Mouse (Mus musculus): ENCODE data around the gene Ptpn12. TPM values are rescaled to one million over a fixed set of nuclear protein-coding genes. Genes with fewer than 3 reads are reported as not detected.
"Not testable (repeated sequence)": the region's sequence is repeated elsewhere in the genome, so short reads cannot be mapped to it uniquely, and the experiment has no call there.

Ptpn12 gene
- polyA plus RNA-seq, 1 experiment = 12.5 TPM

DNA sequence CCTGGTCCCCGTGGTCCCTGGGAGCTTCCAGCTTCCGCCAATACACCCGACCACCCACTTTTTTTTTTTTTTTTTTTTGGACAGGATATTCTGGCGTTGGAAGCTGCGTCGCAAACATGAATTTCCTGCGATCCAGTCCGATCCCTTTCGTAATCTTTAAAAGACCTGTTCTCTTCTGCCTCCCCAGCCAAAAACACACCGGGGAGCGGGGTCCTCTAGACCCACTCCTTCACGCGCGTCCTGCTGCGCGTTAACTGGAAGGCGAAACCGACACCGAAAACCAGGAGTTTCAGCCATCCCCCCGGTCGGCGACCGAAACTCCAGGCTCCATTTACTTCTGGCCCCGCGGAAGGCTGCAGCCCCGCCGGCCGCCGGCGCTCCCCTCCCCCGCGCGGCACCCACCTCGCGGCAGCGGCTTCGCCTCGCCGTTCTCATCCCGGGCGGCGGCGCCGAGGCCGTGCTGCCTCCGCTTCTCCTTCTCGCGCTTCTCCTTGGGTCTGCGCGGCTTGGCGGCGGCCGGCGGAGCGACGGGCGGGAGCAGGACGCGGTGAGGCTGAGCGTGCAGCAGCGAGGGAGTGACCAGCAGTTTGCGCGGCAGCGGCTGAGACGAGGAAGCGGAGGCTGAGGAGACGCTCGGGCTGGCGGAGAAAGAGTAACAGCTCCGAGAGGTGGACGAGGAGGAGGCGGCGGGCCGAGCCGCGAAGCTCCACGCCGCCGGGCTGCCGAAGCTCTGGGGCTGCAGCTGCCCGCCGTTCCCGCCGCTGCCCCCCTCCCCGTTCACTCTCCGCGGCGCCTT lies 104.7 kb downstream of the Ptpn12 start:
- TF ChIP-seq POLR2A (IDR thresholded peaks at IDR 0.05; ENCODE audit: control insufficient read depth, low read depth, low read length) (no peak; the same call in 1 of the 2 replicates), CTCF (IDR thresholded peaks at IDR 0.05; ENCODE audit: control insufficient read depth, insufficient read depth, insufficient replicate concordance, low read depth, low read length) (no peak)
- peak overlapping the region; percentile 96 for H3K4me3 ChIP-seq (ENCODE audit: control insufficient read depth, low read depth, low read length)
- H3K4me1 ChIP-seq (ENCODE audit: control insufficient read depth, insufficient read depth, low read length) = peaks cover 2% of the 10 kb centered on the region
- H3K27ac ChIP-seq (ENCODE audit: control insufficient read depth, insufficient read depth, low read depth, low read length) = peak overlapping the region; percentile 96
- no peaks in the 10 kb centered on the region for H3K27me3 ChIP-seq (ENCODE audit: control insufficient read depth, insufficient read depth, low read length)
- no peaks in the 10 kb centered on the region for H3K36me3 ChIP-seq (ENCODE audit: control insufficient read depth, insufficient read depth, low read length)

DNA sequence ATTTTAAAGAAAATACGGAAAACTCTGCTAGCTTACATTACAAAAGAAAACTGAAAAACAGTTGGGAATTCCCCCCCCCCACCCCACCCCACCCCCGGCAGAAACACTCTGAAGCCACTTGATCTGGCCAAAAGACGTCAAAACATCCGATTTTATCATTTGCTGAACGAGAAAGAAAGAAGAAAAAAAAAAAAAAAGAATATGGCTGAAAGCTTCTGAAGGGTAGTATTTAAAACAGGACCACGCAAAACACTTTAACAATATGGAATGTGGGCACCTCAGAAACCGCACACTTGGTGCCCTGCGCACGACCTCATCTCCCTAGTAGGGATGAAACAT lies 105.2 kb downstream of the Ptpn12 start:
- Histone ChIP-seq H3K4me3 (ENCODE audit: control insufficient read depth, low read depth, low read length) (peak overlapping the region; percentile 96), H3K27ac (ENCODE audit: control insufficient read depth, insufficient read depth, low read depth, low read length) (peak overlapping the region; percentile 96), H3K27me3 (ENCODE audit: control insufficient read depth, insufficient read depth, low read length) (no peaks in the 10 kb centered on the region), H3K4me1 (ENCODE audit: control insufficient read depth, insufficient read depth, low read length) (peaks cover 2% of the 10 kb centered on the region), H3K36me3 (ENCODE audit: control insufficient read depth, insufficient read depth, low read length) (no peaks in the 10 kb centered on the region)
- TF ChIP-seq POLR2A (IDR thresholded peaks at IDR 0.05; ENCODE audit: control insufficient read depth, low read depth, low read length) (no peak), CTCF (IDR thresholded peaks at IDR 0.05; ENCODE audit: control insufficient read depth, insufficient read depth, insufficient replicate concordance, low read depth, low read length) (no peak)

DNA sequence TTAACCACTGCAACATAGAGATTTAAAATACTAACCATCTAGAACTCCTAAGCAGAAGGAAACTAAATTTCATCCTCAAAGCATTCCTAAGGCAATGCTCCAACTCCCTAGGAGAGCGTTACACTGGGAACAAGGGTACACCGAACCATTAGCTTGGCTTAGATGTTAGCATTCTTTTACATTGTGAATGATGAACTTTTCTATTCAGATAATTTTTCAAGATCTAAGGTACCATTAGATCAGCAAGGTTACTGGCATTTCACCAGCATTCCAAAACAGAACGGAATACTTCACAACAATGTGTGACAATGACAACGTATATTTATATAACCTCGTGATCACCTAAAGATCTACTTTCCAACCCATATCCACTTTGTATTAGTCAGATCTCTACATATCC lies 105.6 kb downstream of the Ptpn12 start:
- Histone ChIP-seq H3K27ac (ENCODE audit: control insufficient read depth, insufficient read depth, low read depth, low read length) (no peak overlapping the region), H3K27me3 (ENCODE audit: control insufficient read depth, insufficient read depth, low read length) (no peaks in the 10 kb centered on the region), H3K4me1 (ENCODE audit: control insufficient read depth, insufficient read depth, low read length) (peaks cover 2% of the 10 kb centered on the region), H3K4me3 (ENCODE audit: control insufficient read depth, low read depth, low read length) (no peak overlapping the region; the same call in 1 of the 2 replicates), H3K36me3 (ENCODE audit: control insufficient read depth, insufficient read depth, low read length) (no peaks in the 10 kb centered on the region)
- no peak for TF ChIP-seq POLR2A (IDR thresholded peaks at IDR 0.05; ENCODE audit: control insufficient read depth, low read depth, low read length)

DNA sequence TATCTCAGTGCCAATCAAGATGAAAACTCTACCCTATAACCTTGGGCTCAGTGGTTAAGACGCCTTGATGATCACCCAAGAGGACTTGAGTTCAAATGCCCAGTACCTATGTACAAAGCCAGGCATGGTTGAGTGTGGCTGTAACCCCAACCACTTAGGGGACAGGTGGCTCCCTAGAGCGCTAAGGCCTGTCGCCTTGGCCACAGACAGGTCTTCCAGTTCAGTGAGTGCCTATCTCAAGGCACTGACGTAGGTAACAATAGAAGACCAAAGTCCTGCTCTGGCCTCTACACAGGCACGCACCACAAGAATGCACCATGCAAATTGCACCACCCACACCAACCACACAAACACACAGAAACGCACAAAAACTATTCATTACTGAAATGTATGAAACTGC lies 108.8 kb downstream of the Ptpn12 start:
- TF ChIP-seq CTCF (IDR thresholded peaks at IDR 0.05; ENCODE audit: control insufficient read depth, insufficient read depth, insufficient replicate concordance, low read depth, low read length) (no peak), POLR2A (IDR thresholded peaks at IDR 0.05; ENCODE audit: control insufficient read depth, low read depth, low read length) (no peak)
- no peaks in the 10 kb centered on the region for H3K27me3 ChIP-seq (ENCODE audit: control insufficient read depth, insufficient read depth, low read length)
- H3K36me3 ChIP-seq (ENCODE audit: control insufficient read depth, insufficient read depth, low read length) = no peaks in the 10 kb centered on the region
- H3K27ac ChIP-seq (ENCODE audit: control insufficient read depth, insufficient read depth, low read depth, low read length) = no peak overlapping the region
- H3K4me1 ChIP-seq (ENCODE audit: control insufficient read depth, insufficient read depth, low read length) = peaks cover 2% of the 10 kb centered on the region; the same call in 1 of the 2 replicates
- H3K4me3 ChIP-seq (ENCODE audit: control insufficient read depth, low read depth, low read length) = no peak overlapping the region

DNA sequence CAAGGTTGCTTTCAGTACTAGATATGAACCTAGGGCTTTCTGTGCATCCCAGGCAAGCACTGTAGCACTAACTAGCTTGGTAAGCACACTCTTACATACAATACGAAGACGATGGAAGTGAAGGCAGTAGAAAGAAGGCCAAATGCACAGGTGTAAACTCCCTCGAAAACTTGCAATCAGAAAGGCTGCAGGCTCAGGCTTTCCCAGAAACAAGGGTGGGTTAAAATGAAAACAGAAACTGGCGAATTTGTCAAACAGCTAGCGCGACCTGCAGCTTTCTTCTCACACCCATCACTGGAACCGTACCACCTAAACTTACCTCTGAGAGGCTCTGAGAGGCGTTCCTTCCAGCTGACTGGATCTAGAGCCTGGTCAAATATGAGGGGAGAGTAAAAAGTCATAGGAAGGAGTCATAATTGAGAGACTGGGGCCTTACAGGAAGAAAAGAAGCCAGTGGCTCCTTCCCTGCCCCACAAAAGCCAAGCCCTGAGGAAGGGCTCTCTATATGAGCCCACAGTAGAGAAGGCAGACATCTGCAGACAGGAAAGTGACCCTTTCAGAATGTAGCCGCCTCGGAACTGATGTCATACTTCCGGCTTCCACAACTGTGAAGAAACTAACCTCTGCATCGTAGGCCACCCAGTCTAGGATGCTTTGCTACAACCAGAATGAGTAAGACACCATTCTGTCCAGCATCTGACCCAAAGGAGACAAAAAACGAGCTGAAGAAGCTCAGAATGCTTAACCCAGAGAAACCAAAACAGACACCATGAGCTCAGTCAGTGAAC lies 110.6 kb downstream of the Ptpn12 start:
- no peak for TF ChIP-seq POLR2A (IDR thresholded peaks at IDR 0.05; ENCODE audit: control insufficient read depth, low read depth, low read length)
- TF ChIP-seq CTCF (IDR thresholded peaks at IDR 0.05; ENCODE audit: control insufficient read depth, insufficient read depth, insufficient replicate concordance, low read depth, low read length) = no peak
- Histone ChIP-seq H3K36me3 (ENCODE audit: control insufficient read depth, insufficient read depth, low read length) (no peaks in the 10 kb centered on the region), H3K4me3 (ENCODE audit: control insufficient read depth, low read depth, low read length) (no peak overlapping the region), H3K27me3 (ENCODE audit: control insufficient read depth, insufficient read depth, low read length) (no peaks in the 10 kb centered on the region), H3K27ac (ENCODE audit: control insufficient read depth, insufficient read depth, low read depth, low read length) (no peak overlapping the region), H3K4me1 (ENCODE audit: control insufficient read depth, insufficient read depth, low read length) (no peaks in the 10 kb centered on the region)

DNA sequence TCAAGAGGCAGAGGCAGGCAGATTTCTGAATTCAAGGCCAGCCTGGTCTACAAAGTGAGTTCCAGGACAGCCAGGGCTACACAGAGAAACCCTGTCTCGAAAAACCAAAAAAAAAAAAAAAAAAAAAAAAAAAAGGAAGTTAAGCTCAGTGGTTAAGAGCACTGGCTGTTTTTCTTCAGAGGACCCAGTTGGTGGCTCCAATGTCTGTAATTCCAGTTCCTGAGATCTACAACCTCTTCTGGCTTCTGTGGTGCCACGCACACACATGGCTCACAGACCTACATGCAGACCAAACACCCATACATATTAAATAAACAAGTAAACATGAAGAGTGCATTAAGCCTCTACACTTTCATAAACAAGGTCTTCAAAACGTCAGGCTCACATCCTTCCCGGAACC lies 111.9 kb downstream of the Ptpn12 start:
- H3K4me1 ChIP-seq (ENCODE audit: control insufficient read depth, insufficient read depth, low read length) = not testable (repeated sequence)

DNA sequence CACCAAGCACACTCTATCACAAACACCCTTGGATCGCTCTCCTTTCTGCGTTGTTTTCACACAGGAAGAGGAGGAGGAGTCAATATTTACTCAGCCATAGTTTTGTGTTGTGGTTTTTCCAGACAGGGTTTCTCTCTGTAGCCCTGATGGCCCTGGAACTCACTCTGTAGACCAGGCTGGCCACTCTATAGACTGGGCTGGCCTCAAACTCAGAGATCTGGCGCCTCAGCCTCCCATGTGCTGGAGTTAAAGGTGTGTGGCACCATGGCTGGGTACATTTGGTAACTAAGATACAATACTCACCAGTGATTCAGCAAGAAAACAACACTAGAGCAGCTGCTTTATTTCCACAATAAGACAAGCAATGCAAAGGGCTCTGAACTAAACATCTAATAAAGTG lies 113.2 kb downstream of the Ptpn12 start:
- no peak for TF ChIP-seq CTCF (IDR thresholded peaks at IDR 0.05; ENCODE audit: control insufficient read depth, insufficient read depth, insufficient replicate concordance, low read depth, low read length)
- TF ChIP-seq POLR2A (IDR thresholded peaks at IDR 0.05; ENCODE audit: control insufficient read depth, low read depth, low read length) = no peak
- no peaks in the 10 kb centered on the region for H3K27me3 ChIP-seq (ENCODE audit: control insufficient read depth, insufficient read depth, low read length)
- no peaks in the 10 kb centered on the region for H3K4me1 ChIP-seq (ENCODE audit: control insufficient read depth, insufficient read depth, low read length)
- no peak overlapping the region for H3K4me3 ChIP-seq (ENCODE audit: control insufficient read depth, low read depth, low read length)
- H3K36me3 ChIP-seq (ENCODE audit: control insufficient read depth, insufficient read depth, low read length) = no peaks in the 10 kb centered on the region
- no peak overlapping the region for H3K27ac ChIP-seq (ENCODE audit: control insufficient read depth, insufficient read depth, low read depth, low read length)

More for the DNA sequence above, 111.9 kb downstream of the Ptpn12 start:
- not testable (repeated sequence) for H3K27me3 ChIP-seq (ENCODE audit: control insufficient read depth, insufficient read depth, low read length); H3K4me3 ChIP-seq (ENCODE audit: control insufficient read depth, low read depth, low read length); H3K36me3 ChIP-seq (ENCODE audit: control insufficient read depth, insufficient read depth, low read length); H3K27ac ChIP-seq (ENCODE audit: control insufficient read depth, insufficient read depth, low read depth, low read length)
